ENCODE assay signal across 9 mouse cellular contexts in the genomic region with DNA sequence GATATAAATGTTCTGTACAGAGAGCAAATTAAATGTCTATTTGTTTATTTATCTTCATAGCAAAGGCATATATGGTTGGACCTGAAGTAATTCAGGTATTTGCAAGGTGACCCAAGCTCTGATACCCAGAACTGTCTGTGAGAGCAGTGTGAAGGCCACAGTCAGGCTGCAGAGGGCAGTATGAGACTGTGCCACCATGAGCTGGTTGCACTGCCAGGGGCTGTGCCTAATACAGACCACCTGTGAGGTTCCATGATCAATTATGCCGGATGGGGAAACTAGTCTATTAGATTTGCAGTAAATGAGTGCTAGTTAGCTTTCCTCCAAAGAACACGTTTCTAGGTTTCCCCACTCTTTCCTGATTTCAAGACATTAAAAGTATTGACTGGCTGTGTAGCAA.
DNase-seq lines count a peak whose midpoint lies in the region; ATAC-seq and TF ChIP-seq lines count a peak whose summit lies in the region.
"Had no signal": no experiment of that assay in that cellular context is flagged by ENCODE, and none has a peak within 500 bp of the region (broad histone marks: within the 10 kb centered on the region; RNA-seq: fewer than 3 reads in every experiment).

No protein-coding gene starts in this region.

- peak; percentile 83 for ATAC-seq in midbrain, embryonic 16.5 days
- ATAC-seq in megakaryocyte-erythroid progenitor cell, adult 5-6 weeks (replicated peaks; ENCODE audit: low FRiP score, low TSS enrichment, poor library complexity, severe bottlenecking): no peak

- H3K79me2 ChIP-seq in liver, adult 2 months (ENCODE audit: control insufficient read depth, insufficient read depth, low read length): no peaks in the 10 kb centered on the region

- H3K4me1 ChIP-seq in liver, adult 2 months (ENCODE audit: control insufficient read depth, insufficient read depth, low read length): no peaks in the 10 kb centered on the region
- H3K4me1 ChIP-seq in hindbrain, embryonic 10.5 days (replicated peaks): peaks cover 12% of the 10 kb centered on the region
- H3K4me1 ChIP-seq in midbrain, embryonic 16.5 days (ENCODE audit: control insufficient read depth, insufficient read depth, low read length): no peaks in the 10 kb centered on the region
- H3K4me1 ChIP-seq: liver, embryonic 15.5 days had no signal

- WGBS in liver, adult 2 months: 67% methylated on average over 2 of the region's 2 CpGs
- 46% methylated on average over 2 of the region's 2 CpGs for WGBS in hindbrain, embryonic 10.5 days
- 55% methylated on average over 2 of the region's 2 CpGs for WGBS in midbrain, embryonic 16.5 days

- DNase-seq in adrenal gland, postnatal 10 days: peak; percentile 32
- DNase-seq in adrenal gland, adult 18-20 months (ENCODE audit: low spot score in 2 of 2): no peak
- DNase-seq in liver, adult 2 months (ENCODE audit: extremely low read depth, low read depth, low spot score): peak; percentile 3
- DNase-seq in liver: no peak
- DNase-seq in hindbrain, embryonic 10.5 days (ENCODE audit: low spot score): peak; percentile 39
- no peak for DNase-seq in thymus, adult 18-20 months

- H3K9me3 ChIP-seq in hindbrain, embryonic 10.5 days: no peaks in the 10 kb centered on the region
- no peaks in the 10 kb centered on the region for H3K9me3 ChIP-seq in midbrain, embryonic 16.5 days (replicated peaks; ENCODE audit: control insufficient read depth, low read length, poor library complexity, severe bottlenecking)
- H3K9me3 ChIP-seq: liver, embryonic 15.5 days had no signal

- H3K9ac ChIP-seq in liver, adult 2 months (ENCODE audit: low read depth, low read length): no peak overlapping the region
- no peak overlapping the region for H3K9ac ChIP-seq in midbrain, embryonic 16.5 days (ENCODE audit: low read depth, low read length)
- H3K9ac ChIP-seq: liver, embryonic 15.5 days had no signal

- H3K4me3 ChIP-seq in liver, adult 2 months (ENCODE audit: insufficient read depth, low read depth, low read length): no peak overlapping the region
- no peak overlapping the region for H3K4me3 ChIP-seq in hindbrain, embryonic 10.5 days
- H3K4me3 ChIP-seq in midbrain, embryonic 16.5 days (ENCODE audit: low read depth, low read length): no peak overlapping the region
- H3K4me3 ChIP-seq: liver, embryonic 15.5 days had no signal

- H3K27ac ChIP-seq in liver, adult 2 months (replicated peaks; ENCODE audit: insufficient read depth, low read depth, low read length): no peak overlapping the region
- H3K27ac ChIP-seq in hindbrain, embryonic 10.5 days: no peak overlapping the region
- H3K27ac ChIP-seq in midbrain, embryonic 16.5 days (ENCODE audit: low read length): no peak overlapping the region
- H3K27ac ChIP-seq: liver, embryonic 15.5 days had no signal

- H3K4me2 ChIP-seq in midbrain, embryonic 16.5 days (ENCODE audit: low read length): no peak overlapping the region
- H3K4me2 ChIP-seq: liver, embryonic 15.5 days had no signal

- no peak for TF ChIP-seq POLR2A in liver, adult 2 months (IDR thresholded peaks at IDR 0.05; ENCODE audit: extremely low read depth, insufficient read depth, low read length)

- TF ChIP-seq CTCF in liver, adult 2 months (IDR thresholded peaks at IDR 0.05; ENCODE audit: low read depth, low read length): peak; percentile 73

- no peaks in the 10 kb centered on the region for H3K36me3 ChIP-seq in liver, adult 2 months (ENCODE audit: control insufficient read depth, insufficient read depth, low read length)
- H3K36me3 ChIP-seq in hindbrain, embryonic 10.5 days: no peaks in the 10 kb centered on the region
- no peaks in the 10 kb centered on the region for H3K36me3 ChIP-seq in midbrain, embryonic 16.5 days (ENCODE audit: control insufficient read depth, insufficient read depth, low read length)
- H3K36me3 ChIP-seq: liver, embryonic 15.5 days had no signal

- H3K27me3 ChIP-seq in liver, adult 2 months (ENCODE audit: control insufficient read depth, insufficient read depth, low read length): no peaks in the 10 kb centered on the region
- H3K27me3 ChIP-seq in hindbrain, embryonic 10.5 days (ENCODE audit: insufficient read depth, poor library complexity, severe bottlenecking): no peaks in the 10 kb centered on the region
- H3K27me3 ChIP-seq in midbrain, embryonic 16.5 days (ENCODE audit: control insufficient read depth, insufficient read depth, low read depth, low read length): no peaks in the 10 kb centered on the region
- H3K27me3 ChIP-seq: liver, embryonic 15.5 days had no signal

Comparison
In these comparisons a context has a peak if more than half of its experiments do, and no peak if none do; other contexts are left out.
1. DNase-seq: peak in adrenal gland, postnatal 10 days (single experiment), liver, adult 2 months (single experiment) and hindbrain, embryonic 10.5 days (single experiment); none in adrenal gland, adult 18-20 months (0 of 2), liver (single experiment) and thymus, adult 18-20 months (0 of 2).